Mouse (Mus musculus): Measurements from ENCODE around the gene Gtf2e1. TPM values are rescaled to one million over a fixed set of nuclear protein-coding genes. Genes with fewer than 3 reads are reported as not detected.

Gene Gtf2e1
- 4.4 and 4.9 TPM in 2 replicates for polyA plus RNA-seq (2012; rRNA removed)

GRCm38 (mm10) chr16:37539611-37540580, at the start of gene Gtf2e1, which contains the start of gene Rabl3:
Gtf2e1 (minus strand) TSS chr16:37539789.
Rabl3 (plus strand) TSS chr16:37539885.

GRCm38 (mm10) chr16:37579994-37580393, 40.4 kb upstream of the Gtf2e1 start, which contains the start of gene Hgd:
Hgd (plus strand) TSS chr16:37580153.

Other genes with a start within 250 kb of the Gtf2e1 start
- not detected in 2 replicates for gene Stxbp5l, start 154.8 kb downstream of the Gtf2e1 start, polyA plus RNA-seq (2012; rRNA removed)
- gene Rabl3, start 96 bp upstream of the Gtf2e1 start, polyA plus RNA-seq (2012; rRNA removed), result 5.4 TPM in 2 replicates
- 74.8 and 108 TPM in 2 replicates for gene Hgd, start 40.4 kb upstream of the Gtf2e1 start, polyA plus RNA-seq (2012; rRNA removed)
- gene Ndufb4, start 114.7 kb upstream of the Gtf2e1 start, polyA plus RNA-seq (2012; rRNA removed), result 36.8 and 38.3 TPM in 2 replicates
- 13.4 and 15.0 TPM in 2 replicates for gene Fstl1, start 237.1 kb upstream of the Gtf2e1 start, polyA plus RNA-seq (2012; rRNA removed)

All from liver, embryonic 18 days (tissue).